Comparison of ENCODE assay signal across 15 mouse cellular contexts in the genomic region with DNA sequence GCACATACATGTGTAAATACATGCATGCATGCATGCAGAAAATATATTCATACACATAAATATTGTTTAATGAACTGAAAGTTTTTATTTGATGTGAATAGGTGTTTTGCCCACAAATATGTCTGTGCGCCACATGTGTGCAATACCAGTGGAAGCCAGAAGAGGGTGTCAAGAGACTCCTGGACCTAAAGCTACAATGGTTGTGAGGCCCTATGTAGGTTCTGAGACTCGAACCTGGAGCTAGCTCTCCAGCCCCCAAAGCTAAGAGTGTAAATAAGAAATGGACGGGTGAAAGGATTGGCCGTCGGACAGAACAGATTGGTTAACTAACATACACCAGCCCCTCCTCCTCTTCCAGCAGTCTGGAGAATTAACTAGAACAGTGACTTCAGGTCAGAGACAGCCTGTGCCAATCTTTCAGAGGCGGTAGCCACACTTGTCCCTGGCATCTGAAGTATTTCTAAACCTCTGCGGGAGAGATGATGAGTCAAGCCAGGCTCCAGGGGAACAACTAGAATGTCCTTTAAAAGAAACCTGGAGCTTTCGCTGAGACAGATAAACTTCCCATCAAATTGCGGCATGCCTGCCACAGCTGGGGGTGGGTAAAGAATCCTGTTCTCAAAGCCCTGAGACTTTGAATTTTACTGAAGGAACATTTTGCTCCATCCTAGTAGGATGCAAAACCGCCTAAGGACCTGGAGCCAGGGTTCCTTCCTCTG. TPM values are rescaled to one million over a fixed set of nuclear protein-coding genes. Genes with fewer than 3 reads are reported as not detected.
A peak's percentile ranks its signal among the peaks of the same experiment; 100 is the strongest.
DNase-seq lines count a peak whose midpoint lies in the region; ATAC-seq and TF ChIP-seq lines count a peak whose summit lies in the region.
"Had no signal": no experiment of that assay in that cellular context is flagged by ENCODE, and none has a peak within 500 bp of the region (broad histone marks: within the 10 kb centered on the region; RNA-seq: fewer than 3 reads in every experiment).

No protein-coding gene starts in this region.

- H3K4me3 ChIP-seq in kidney, postnatal 0 days (replicated peaks; ENCODE audit: low read depth, low read length), result no peak overlapping the region
- H3K4me3 ChIP-seq in kidney, embryonic 14.5 days (ENCODE audit: low read length), result no peak overlapping the region
- H3K4me3 ChIP-seq: embryonic facial prominence, embryonic 12.5 days; heart, embryonic 13.5 days; megakaryocyte, embryonic 14.5 days; neural tube, embryonic 13.5 days had no signal

- H3K9ac ChIP-seq in kidney, postnatal 0 days (ENCODE audit: low read depth, low read length), result no peak overlapping the region
- H3K9ac ChIP-seq in kidney, embryonic 14.5 days (ENCODE audit: low read depth, low read length), result no peak overlapping the region
- H3K9ac ChIP-seq: embryonic facial prominence, embryonic 12.5 days; heart, embryonic 13.5 days; neural tube, embryonic 13.5 days had no signal

- H3K36me3 ChIP-seq in kidney, postnatal 0 days (ENCODE audit: insufficient read depth, low read length), result no peaks in the 10 kb centered on the region
- H3K36me3 ChIP-seq in kidney, embryonic 14.5 days (ENCODE audit: control insufficient read depth, insufficient read depth, low read length), result no peaks in the 10 kb centered on the region
- H3K36me3 ChIP-seq: embryonic facial prominence, embryonic 12.5 days; heart, embryonic 13.5 days; neural tube, embryonic 13.5 days had no signal

- H3K9me3 ChIP-seq in kidney, postnatal 0 days (replicated peaks; ENCODE audit: low read length), result no peaks in the 10 kb centered on the region
- H3K9me3 ChIP-seq in kidney, embryonic 14.5 days (ENCODE audit: control insufficient read depth, low read length), result peaks cover 5% of the 10 kb centered on the region; the same call in 1 of the 2 replicates
- H3K9me3 ChIP-seq: embryonic facial prominence, embryonic 12.5 days had no signal

- CTCF ChIA-PET in Patski (lab: Charles Lee), result interaction anchor here (1.2 to 8.9 kb wide), 6 partner anchors 9 to 1018 kb away, joined by 4 to 86 read pairs (median 8); a partner anchor contains a TSS

- no peak for DNase-seq in kidney, postnatal 0 days (ENCODE audit: low spot score)
- peak; percentile 22 for DNase-seq in thymus, postnatal 14 days
- DNase-seq in thymus, adult 18-20 months, result no peak
- peak; percentile 86 for DNase-seq in Patski (ENCODE audit: low read depth, low spot score)
- peak; percentile 37 for DNase-seq in mesoderm, embryonic 11.5 days (ENCODE audit: low read depth, low spot score)
- no peak for DNase-seq in cerebellum, postnatal 36 days
- DNase-seq in lung, postnatal 14 days, result no peak
- DNase-seq: right cerebral cortex, postnatal 14 days had no signal

- H3K4me1 ChIP-seq in kidney, postnatal 0 days (replicated peaks; ENCODE audit: insufficient read depth, low read length), result no peaks in the 10 kb centered on the region; the same call in 1 of the 2 replicates
- H3K4me1 ChIP-seq in kidney, embryonic 14.5 days (ENCODE audit: control insufficient read depth, insufficient read depth, low read length), result no peaks in the 10 kb centered on the region
- H3K4me1 ChIP-seq: embryonic facial prominence, embryonic 12.5 days; megakaryocyte, embryonic 14.5 days had no signal

- 90% methylated on average over 10 of the region's 10 CpGs for WGBS in kidney, postnatal 0 days
- WGBS in kidney, embryonic 14.5 days, result 90% methylated on average over 10 of the region's 10 CpGs

- no peak overlapping the region for H3K27ac ChIP-seq in kidney, postnatal 0 days
- H3K27ac ChIP-seq in kidney, embryonic 14.5 days (ENCODE audit: low read depth, low read length), result no peak overlapping the region
- H3K27ac ChIP-seq: embryonic facial prominence, embryonic 12.5 days; heart, embryonic 13.5 days; neural tube, embryonic 13.5 days had no signal

- TF ChIP-seq CTCF in kidney, postnatal 0 days (IDR thresholded peaks at IDR 0.05; ENCODE audit: low read depth), result peak; percentile 38; the same call in 1 of the 2 replicates
- TF ChIP-seq CTCF in Patski (IDR thresholded peaks at IDR 0.05), result peak; percentile 86

- no peak for ATAC-seq in kidney, postnatal 0 days (replicated peaks; ENCODE audit: low FRiP score, low read depth)
- no peak for ATAC-seq in kidney, embryonic 14.5 days (ENCODE audit: low FRiP score, low TSS enrichment)
- ATAC-seq in Patski, result peak; percentile 96
- ATAC-seq: forebrain, embryonic 14.5 days had no signal

- POLR2A ChIA-PET in Patski (lab: Charles Lee), result interaction anchor here (0.6 to 1.3 kb wide), 4 partner anchors 15 to 57 kb away, joined by 3 to 5 read pairs (median 3); a partner anchor contains a TSS

- H3K27me3 ChIP-seq in kidney, postnatal 0 days (ENCODE audit: insufficient read depth, low read length), result no peaks in the 10 kb centered on the region
- H3K27me3 ChIP-seq in kidney, embryonic 14.5 days (ENCODE audit: control insufficient read depth, insufficient read depth, low read length), result no peaks in the 10 kb centered on the region
- no peaks in the 10 kb centered on the region for H3K27me3 ChIP-seq in Patski
- H3K27me3 ChIP-seq: embryonic facial prominence, embryonic 12.5 days; heart, embryonic 13.5 days; neural tube, embryonic 13.5 days had no signal

- H3K4me2 ChIP-seq in kidney, postnatal 0 days (ENCODE audit: low read length), result no peak overlapping the region
- no peak overlapping the region for H3K4me2 ChIP-seq in kidney, embryonic 14.5 days (replicated peaks; ENCODE audit: low read depth, low read length)
- H3K4me2 ChIP-seq: embryonic facial prominence, embryonic 12.5 days; heart, embryonic 13.5 days; neural tube, embryonic 13.5 days had no signal

- in situ Hi-C loops in Patski (cut with MboI; ENCODE audit: low pct_unique_long_range_greater_than_20kb), result no loop called here

RNA-seq across cellular contexts. Expression of a gene that starts 3.4 kb away (rescaled TPM):
- polyA plus RNA-seq in kidney, postnatal 0 days (2015; fragmentation: Nextera tagmentation; extraction: Ambion mirVana), result 0.12 TPM in 1 of 2 replicates, not detected in the other
- not detected in 2 replicates for polyA plus RNA-seq in kidney, embryonic 14.5 days (2014; fragmentation: Nextera tagmentation; extraction: Ambion mirVana)
- 0.51 TPM for polyA plus RNA-seq in Patski (2021)
- polyA plus RNA-seq: embryonic facial prominence, embryonic 12.5 days; heart, embryonic 13.5 days; limb, embryonic 14.5 days had no signal

RNA-seq across cellular contexts. Expression of a gene that starts 14.4 kb away (rescaled TPM):
- 116 and 117 TPM in 2 replicates for polyA plus RNA-seq in kidney, postnatal 0 days (2015; fragmentation: Nextera tagmentation; extraction: Ambion mirVana)
- 61.6 and 70.1 TPM in 2 replicates for polyA plus RNA-seq in kidney, embryonic 14.5 days (2014; fragmentation: Nextera tagmentation; extraction: Ambion mirVana)
- 63.7 TPM for polyA plus RNA-seq in Patski (2021)

Comparison
In these comparisons a context has a peak if more than half of its experiments do, and no peak if none do; other contexts are left out.
1. DNase-seq: peak in thymus, postnatal 14 days (single experiment), Patski (single experiment) and mesoderm, embryonic 11.5 days (single experiment); none in kidney, postnatal 0 days (single experiment), thymus, adult 18-20 months (0 of 2), cerebellum, postnatal 36 days (0 of 2) and lung, postnatal 14 days (single experiment).